Mouse (Mus musculus) midbrain, postnatal 0 days (tissue): Measurements from ENCODE around the gene Clic4. TPM values are rescaled to one million over a fixed set of nuclear protein-coding genes. Genes with fewer than 3 reads are reported as not detected.
A peak's percentile ranks its signal among the peaks of the same experiment; 100 is the strongest.

Experiments
- ATAC-seq: fragments of 200-750 bp; cut with Nextera tagmentation; 2 replicates; pipeline ENCODE4 v1.8.0; 2017; ENCODE audit warnings: moderate number of reproducible peaks, mild to moderate bottlenecking, moderate TSS enrichment, moderate library complexity; ENCODE audit not compliant: low FRiP score
- DNase-seq: peaks from one replicate; pipeline ENCODE4 v3.0.0-alpha.2; 2015; ENCODE audit warnings: low spot score
- H3K27ac ChIP-seq: fragments of 300-500 bp; sonication (generic); 2 replicates; pipeline ENCODE4 v1.5.1; 2014; ENCODE audit warnings: low read depth, mild to moderate bottlenecking, low read length, mixed read lengths
- H3K27me3 ChIP-seq: fragments of 300-500 bp; sonication (generic); 2 replicates; pipeline ENCODE4 v1.6.1; 2014; ENCODE audit warnings: low read length, control low read depth, mixed read lengths; ENCODE audit not compliant: insufficient read depth
- H3K36me3 ChIP-seq: fragments of 300-500 bp; sonication (generic); 2 replicates; pipeline ENCODE4 v1.6.1; 2014; ENCODE audit warnings: low read length, control low read depth, mixed read lengths; ENCODE audit not compliant: insufficient read depth
- H3K4me1 ChIP-seq: fragments of 300-500 bp; sonication (generic); 2 replicates; pipeline ENCODE4 v1.6.1; 2014; ENCODE audit warnings: mild to moderate bottlenecking, control low read depth, antibody characterized with exemption, low read length, mixed read lengths; ENCODE audit not compliant: insufficient read depth
- H3K4me2 ChIP-seq: fragments of 300-500 bp; sonication (generic); 2 replicates; pipeline ENCODE4 v1.6.1; 2014; ENCODE audit warnings: low read depth, mild to moderate bottlenecking, low read length, mixed read lengths; ENCODE audit not compliant: poor library complexity, severe bottlenecking
- H3K4me3 ChIP-seq: fragments of 300-500 bp; sonication (generic); 2 replicates; pipeline ENCODE4 v1.5.1; 2014; ENCODE audit warnings: low read depth, mild to moderate bottlenecking, low read length, moderate library complexity
- H3K9ac ChIP-seq: fragments of 300-500 bp; sonication (generic); replicated peaks from 2 replicates; pipeline ENCODE4 v1.6.1; 2014; ENCODE audit warnings: mild to moderate bottlenecking, low read length, moderate library complexity, mixed read lengths; ENCODE audit not compliant: poor library complexity, severe bottlenecking
- H3K9me3 ChIP-seq: fragments of 300-500 bp; sonication (generic); 2 replicates; pipeline ENCODE4 v1.6.1; 2016; ENCODE audit warnings: low read length, control low read depth
- CTCF ChIP-seq: IDR thresholded peaks from 2 replicates; pipeline ENCODE4 v1.5.1; 2016; ENCODE audit warnings: antibody characterized with exemption, mild to moderate bottlenecking
- WGBS: fragments of 180-500 bp; shearing (Covaris S2); extraction: QIAGEN DNeasy Blood & Tissue Kit; methylation state at CpG from one replicate; pipeline ENCODE4 v1.1.7; 2014; 5-methylcytosine and 5-hydroxymethylcytosine counted together
- polyA plus RNA-seq: library from polyadenylated mRNA; unstranded; fragments of >200 nt; fragmentation: Nextera tagmentation; extraction: Ambion mirVana; gene quantifications from 2 replicates; pipeline ENCODE4 v1.2.1, GENCODE M21; 2015
- total RNA-seq: library from RNA; depleted of rRNA; stranded (reverse); fragments of >200 nt; gene quantifications from 2 replicates; pipeline ENCODE4 v1.2.3, GENCODE M21; 2014

The Clic4 gene
- total and polyA plus RNA-seq, 2 experiments from 2014 or later: 38.0 to 47.4 TPM

DNA sequence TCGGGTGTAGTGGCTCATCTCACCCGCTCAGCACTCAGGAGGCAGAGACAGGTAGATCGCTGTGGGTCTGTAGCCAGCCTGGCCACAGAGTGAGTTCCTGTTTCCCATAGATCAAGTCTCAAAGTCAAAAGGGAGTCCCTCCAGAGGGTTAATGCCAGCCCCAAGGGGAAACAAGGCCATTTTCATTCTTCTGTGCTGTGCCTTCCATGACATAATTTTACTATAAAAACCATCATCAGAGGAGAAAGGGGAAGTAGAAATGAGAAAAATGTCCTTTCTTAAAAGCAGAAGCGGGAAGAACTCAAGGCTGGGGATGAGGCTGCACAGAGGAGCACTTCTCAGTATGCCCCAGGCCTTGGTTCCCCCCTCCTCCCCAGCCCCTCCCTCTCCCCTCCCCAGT lies 90.8 kb downstream of the Clic4 start:
- no peaks in the 10 kb centered on the region; the same call in 1 of the 2 replicates for H3K27me3 ChIP-seq
- H3K9ac ChIP-seq: no peak overlapping the region
- no peak overlapping the region for H3K27ac ChIP-seq
- no peaks in the 10 kb centered on the region for H3K9me3 ChIP-seq
- WGBS: 88% methylated on average over 4 of the region's 4 CpGs
- ATAC-seq: no peak
- H3K4me2 ChIP-seq: no peak overlapping the region
- no peaks in the 10 kb centered on the region for H3K4me1 ChIP-seq
- TF ChIP-seq CTCF: no peak
- H3K36me3 ChIP-seq: no peaks in the 10 kb centered on the region
- H3K4me3 ChIP-seq: no peak overlapping the region
- DNase-seq: no peak

GRCm38 (mm10) chr4:135179077-135179481 lies 93.5 kb downstream of the Clic4 start:
- peaks cover 9% of the 10 kb centered on the region for H3K27me3 ChIP-seq
- H3K4me1 ChIP-seq: no peaks in the 10 kb centered on the region
- H3K9me3 ChIP-seq: no peaks in the 10 kb centered on the region
- no peak overlapping the region for H3K4me2 ChIP-seq
- 23% methylated on average over 5 of the region's 5 CpGs for WGBS
- DNase-seq (no peak), ATAC-seq (no peak)
- H3K27ac ChIP-seq: no peak overlapping the region
- no peak overlapping the region for H3K4me3 ChIP-seq
- no peaks in the 10 kb centered on the region for H3K36me3 ChIP-seq
- peak; percentile 57 for TF ChIP-seq CTCF
- no peak overlapping the region for H3K9ac ChIP-seq

DNA sequence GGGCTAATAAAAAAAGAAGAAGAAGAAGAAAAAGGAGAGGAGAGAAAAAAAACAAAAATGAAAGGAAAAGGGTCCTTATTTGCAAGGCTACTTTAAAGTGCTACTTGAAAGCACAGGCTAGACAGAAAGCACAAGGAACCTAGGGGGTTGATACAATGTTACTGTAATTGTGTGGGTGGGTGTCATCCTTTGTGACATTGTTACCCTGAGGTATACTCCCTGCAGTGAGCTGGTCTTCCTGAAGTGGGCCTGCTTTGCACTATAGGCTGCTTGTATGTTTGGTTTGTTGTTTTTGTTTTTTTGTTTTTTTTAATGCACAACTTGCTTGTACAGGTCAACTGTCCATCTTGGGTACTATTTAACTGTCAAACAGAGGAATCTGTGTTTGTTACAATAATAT lies 95.0 kb downstream of the Clic4 start:
- no peak for ATAC-seq
- H3K27ac ChIP-seq: no peak overlapping the region
- H3K9me3 ChIP-seq: no peaks in the 10 kb centered on the region
- peaks cover 14% of the 10 kb centered on the region for H3K27me3 ChIP-seq
- no peaks in the 10 kb centered on the region for H3K36me3 ChIP-seq
- H3K4me3 ChIP-seq: no peak overlapping the region
- H3K4me1 ChIP-seq: no peaks in the 10 kb centered on the region
- TF ChIP-seq CTCF: no peak
- H3K4me2 ChIP-seq: no peak overlapping the region
- H3K9ac ChIP-seq: no peak overlapping the region
- DNase-seq: no peak

DNA sequence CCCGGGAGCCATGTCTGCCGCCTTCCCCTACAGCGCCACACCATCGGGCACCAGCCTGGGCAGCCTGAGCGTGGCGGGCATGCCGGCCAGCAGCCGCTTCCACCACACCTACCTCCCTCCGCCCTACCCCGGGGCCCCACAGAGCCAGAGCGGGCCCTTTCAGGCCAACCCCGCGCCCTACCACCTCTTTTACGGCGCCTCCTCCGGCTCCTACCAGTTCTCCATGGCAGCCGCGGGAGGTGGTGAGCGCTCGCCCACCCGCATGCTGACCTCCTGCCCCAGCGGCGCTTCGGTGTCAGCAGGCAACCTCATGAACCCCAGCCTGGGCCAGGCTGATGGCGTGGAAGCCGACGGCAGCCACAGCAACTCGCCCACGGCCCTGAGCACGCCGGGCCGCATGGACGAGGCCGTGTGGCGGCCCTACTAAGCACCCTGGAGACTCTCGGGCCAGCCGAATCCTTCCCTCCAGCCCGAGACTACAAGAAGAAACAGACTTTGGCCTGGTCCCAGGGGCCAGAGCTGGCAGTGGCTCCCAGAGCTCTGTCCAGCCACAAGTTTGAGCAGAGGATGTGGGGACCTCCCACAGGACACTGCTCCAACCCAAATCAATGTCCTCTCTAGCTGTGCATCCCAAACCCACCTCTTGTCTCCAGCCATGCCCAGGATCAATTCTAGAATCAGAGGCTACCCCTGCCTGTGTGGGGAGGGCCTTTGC lies 97.1 kb downstream of the Clic4 start:
- no peak for TF ChIP-seq CTCF
- Histone ChIP-seq H3K27me3 (peaks cover 14% of the 10 kb centered on the region), H3K27ac (no peak overlapping the region), H3K4me3 (peak overlapping the region; percentile 24), H3K9me3 (no peaks in the 10 kb centered on the region), H3K4me2 (peak overlapping the region; percentile 48), H3K9ac (no peak overlapping the region), H3K4me1 (no peaks in the 10 kb centered on the region), H3K36me3 (no peaks in the 10 kb centered on the region)
- ATAC-seq (no peak), DNase-seq (no peak)
- 7% methylated on average over 38 of the region's 38 CpGs for WGBS

DNA sequence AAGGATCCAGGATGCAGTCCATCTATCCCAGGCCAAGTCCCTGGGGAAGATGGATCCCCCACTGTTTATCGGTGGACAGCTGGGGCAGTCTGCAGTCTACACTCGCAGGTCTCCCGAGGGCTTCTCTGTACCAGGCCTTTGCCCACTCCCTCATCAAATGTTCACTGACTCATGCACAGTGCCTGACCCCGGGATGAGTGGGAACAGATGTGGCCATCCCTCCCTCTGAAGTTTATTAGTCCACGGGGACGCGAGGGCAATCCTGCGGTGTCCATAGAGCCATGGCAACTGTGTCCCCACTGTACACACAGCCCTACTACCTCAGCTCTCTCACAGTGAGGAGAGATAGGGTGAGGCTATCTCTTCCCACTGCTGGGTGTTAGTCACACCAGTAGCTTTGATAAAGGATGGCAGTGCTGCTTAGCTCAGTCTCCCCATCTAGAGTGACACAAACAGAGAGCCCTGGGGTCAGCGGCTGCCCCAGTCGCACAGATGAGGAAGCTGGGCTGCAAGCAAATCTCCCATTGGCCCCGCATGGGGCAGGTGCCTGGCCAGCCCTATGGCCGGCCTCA lies 101.2 kb downstream of the Clic4 start:
- Histone ChIP-seq H3K27me3 (peaks cover 31% of the 10 kb centered on the region), H3K9ac (no peak overlapping the region), H3K4me1 (no peaks in the 10 kb centered on the region), H3K36me3 (no peaks in the 10 kb centered on the region), H3K27ac (no peak overlapping the region), H3K4me2 (no peak overlapping the region), H3K9me3 (no peaks in the 10 kb centered on the region), H3K4me3 (no peak overlapping the region)
- DNase-seq (no peak), ATAC-seq (no peak)
- TF ChIP-seq CTCF: no peak
- 81% methylated on average over 12 of the region's 12 CpGs for WGBS

DNA sequence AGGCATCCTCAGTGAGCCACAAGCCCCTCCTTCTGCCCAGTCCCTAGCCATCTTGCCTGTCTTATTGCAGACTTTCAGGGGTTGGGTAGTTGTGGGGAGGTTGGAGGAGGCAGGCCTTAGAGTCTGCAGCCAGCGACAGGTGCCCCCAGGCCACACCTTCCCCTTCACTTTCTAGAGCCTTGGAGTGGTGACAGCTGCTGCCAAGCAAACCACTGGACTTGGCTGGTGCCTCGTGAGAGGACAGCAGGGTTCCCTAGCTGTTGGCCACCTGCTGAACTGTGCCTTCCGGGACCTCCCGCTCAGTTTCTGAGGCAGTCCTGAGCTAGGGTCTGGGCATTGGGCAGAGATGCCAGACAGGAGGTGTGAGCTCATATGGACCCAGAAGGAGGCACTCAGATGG lies 103.1 kb downstream of the Clic4 start:
- DNase-seq: no peak
- Histone ChIP-seq H3K4me3 (no peak overlapping the region), H3K27me3 (peaks cover 42% of the 10 kb centered on the region), H3K27ac (no peak overlapping the region), H3K9me3 (no peaks in the 10 kb centered on the region), H3K9ac (no peak overlapping the region), H3K4me2 (no peak overlapping the region), H3K4me1 (no peaks in the 10 kb centered on the region), H3K36me3 (no peaks in the 10 kb centered on the region)
- ATAC-seq: no peak
- WGBS: 59% methylated on average over 4 of the region's 4 CpGs
- TF ChIP-seq CTCF: no peak
